Mouse (Mus musculus) midbrain, embryonic 15.5 days (tissue): ENCODE measurements around the gene Nxf1. TPM values are rescaled to one million over a fixed set of nuclear protein-coding genes. Genes with fewer than 3 reads are reported as not detected.
"Not testable (repeated sequence)": the region's sequence is repeated elsewhere in the genome, so short reads cannot be mapped to it uniquely, and the experiment has no call there.

Experiments used
- ATAC-seq: fragments of 200-750 bp; cut with Nextera tagmentation; replicated peaks from 2 replicates; pipeline ENCODE4 v1.8.0; 2017; ENCODE audit warnings: moderate TSS enrichment
- H3K27ac ChIP-seq: fragments of 300-500 bp; sonication (generic); 2 replicates; pipeline ENCODE4 v1.5.1; 2015; ENCODE audit warnings: mild to moderate bottlenecking, inconsistent platforms
- H3K27me3 ChIP-seq: fragments of 300-500 bp; sonication (generic); replicated peaks from 2 replicates; pipeline ENCODE4 v1.6.1; 2015; ENCODE audit warnings: inconsistent platforms
- H3K36me3 ChIP-seq: fragments of 300-500 bp; sonication (generic); replicated peaks from 2 replicates; pipeline ENCODE4 v1.6.1; 2015; ENCODE audit warnings: inconsistent platforms
- H3K4me1 ChIP-seq: fragments of 300-500 bp; sonication (generic); 2 replicates; pipeline ENCODE4 v1.6.1; 2015; ENCODE audit warnings: inconsistent platforms
- H3K4me2 ChIP-seq: fragments of 300-500 bp; sonication (generic); 2 replicates; pipeline ENCODE4 v1.6.1; 2015; ENCODE audit warnings: inconsistent platforms, mild to moderate bottlenecking, moderate library complexity
- H3K4me3 ChIP-seq: fragments of 300-500 bp; sonication (generic); 2 replicates; pipeline ENCODE4 v1.5.1; 2015; ENCODE audit warnings: mild to moderate bottlenecking, inconsistent platforms
- H3K9ac ChIP-seq: fragments of 300-500 bp; sonication (generic); 2 replicates; pipeline ENCODE4 v1.6.1; 2015; ENCODE audit warnings: mild to moderate bottlenecking, inconsistent platforms
- H3K9me3 ChIP-seq: fragments of 300-500 bp; sonication (generic); 2 replicates; pipeline ENCODE4 v1.6.1; 2016; ENCODE audit warnings: inconsistent platforms
- WGBS: fragments of 180-500 bp; shearing (Covaris S2); methylation state at CpG from one replicate; pipeline ENCODE4 v1.1.7; 2015; ENCODE audit warnings: mixed read lengths; 5-methylcytosine and 5-hydroxymethylcytosine counted together
- polyA plus RNA-seq: library from polyadenylated mRNA; unstranded; fragments of >200 nt; fragmentation: Nextera tagmentation; extraction: Ambion mirVana; gene quantifications from 2 replicates; pipeline ENCODE4 v1.2.1, GENCODE M21; 2015

The Nxf1 gene
- polyA plus RNA-seq, 1 experiment from 2014 or later, result 161 TPM

GRCm38 (mm10) chr19:8716767-8717475 is 40.0 kb upstream of the Nxf1 start:
- ATAC-seq, result no peak
- Histone ChIP-seq H3K27ac (no peak overlapping the region), H3K4me2 (no peak overlapping the region), H3K36me3 (no peaks in the 10 kb centered on the region), H3K9ac (no peak overlapping the region), H3K27me3 (no peaks in the 10 kb centered on the region), H3K4me1 (peaks cover 28% of the 10 kb centered on the region), H3K9me3 (no peaks in the 10 kb centered on the region), H3K4me3 (no peak overlapping the region)
- WGBS, result 66% methylated on average over 9 of the region's 10 CpGs

GRCm38 (mm10) chr19:8718357-8718756 is 38.5 kb upstream of the Nxf1 start:
- whole genome bisulfite sequencing, result 66% methylated on average over 3 of the region's 3 CpGs
- Histone ChIP-seq H3K4me2 (no peak overlapping the region), H3K27me3 (no peaks in the 10 kb centered on the region), H3K4me3 (no peak overlapping the region), H3K9me3 (no peaks in the 10 kb centered on the region), H3K36me3 (no peaks in the 10 kb centered on the region), H3K4me1 (peaks cover 24% of the 10 kb centered on the region), H3K9ac (no peak overlapping the region), H3K27ac (no peak overlapping the region)
- no peak for ATAC-seq

- not testable (repeated sequence) for H3K27ac ChIP-seq, H3K4me2 ChIP-seq, H3K27me3 ChIP-seq, ATAC-seq, H3K9me3 ChIP-seq, H3K4me3 ChIP-seq, H3K9ac ChIP-seq, H3K36me3 ChIP-seq
- peaks cover 21% of the 10 kb centered on the region for H3K4me1 ChIP-seq
These were observed 37.8 kb upstream of the Nxf1 start for GRCm38 (mm10) chr19:8719037-8719436.

DNA sequence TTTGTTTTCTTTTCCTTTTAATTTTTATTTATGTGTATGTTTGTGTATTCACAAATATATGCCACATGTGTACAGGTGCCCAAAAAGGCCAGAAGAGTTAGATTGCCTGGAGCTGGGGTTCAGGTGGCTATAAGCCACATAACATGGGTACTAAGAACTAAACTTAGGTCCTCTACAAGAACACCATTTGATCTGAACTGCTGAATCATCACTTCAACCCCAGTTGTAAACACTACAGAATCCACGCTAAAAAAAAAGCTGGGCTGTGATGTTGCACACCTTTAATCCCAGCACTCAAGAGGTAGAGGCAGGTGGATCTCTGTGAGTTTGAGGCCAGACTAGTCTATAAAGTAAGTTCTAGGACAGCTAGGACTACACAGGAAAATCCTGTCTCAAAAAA is 35.5 kb upstream of the Nxf1 start:
- Histone ChIP-seq H3K9me3 (no peaks in the 10 kb centered on the region), H3K27me3 (no peaks in the 10 kb centered on the region), H3K36me3 (peaks cover 8% of the 10 kb centered on the region), H3K4me2 (peak overlapping the region; percentile 69), H3K27ac (no peak overlapping the region), H3K4me1 (peaks cover 32% of the 10 kb centered on the region), H3K4me3 (peak overlapping the region; percentile 82; the same call in 1 of the 2 replicates), H3K9ac (no peak overlapping the region)
- 91% methylated on average over 1 of the region's 1 CpGs for WGBS
- no peak for ATAC-seq

DNA sequence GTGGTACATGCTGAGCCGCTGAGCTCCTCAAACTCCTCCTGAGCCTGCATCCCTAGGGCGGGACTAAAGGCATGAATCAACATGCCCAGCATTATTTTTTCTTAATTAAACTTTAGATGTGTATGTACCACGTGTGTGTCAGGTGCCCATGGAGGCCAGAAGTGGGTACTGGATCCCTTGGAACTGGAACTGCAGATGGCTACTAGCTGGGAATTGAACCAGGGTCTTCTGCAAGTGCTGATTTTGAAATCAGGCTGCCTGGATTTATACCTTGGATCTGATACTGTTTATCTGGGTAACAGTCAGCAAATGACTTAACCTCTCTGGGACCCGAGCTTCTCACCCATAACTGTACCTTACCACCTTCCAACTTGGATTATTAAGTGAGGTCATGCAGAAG is 34.9 kb upstream of the Nxf1 start:
- WGBS, result 69% methylated on average over 4 of the region's 4 CpGs
- Histone ChIP-seq H3K4me1 (peaks cover 32% of the 10 kb centered on the region), H3K4me3 (peak overlapping the region; percentile 82), H3K9me3 (no peaks in the 10 kb centered on the region), H3K27me3 (no peaks in the 10 kb centered on the region), H3K9ac (peak overlapping the region; percentile 95), H3K4me2 (peak overlapping the region; percentile 69), H3K36me3 (peaks cover 8% of the 10 kb centered on the region), H3K27ac (peak overlapping the region; percentile 98)
- ATAC-seq, result no peak

- peak overlapping the region; percentile 95 for H3K9ac ChIP-seq
- peak overlapping the region; percentile 69 for H3K4me2 ChIP-seq
- H3K36me3 ChIP-seq, result peaks cover 8% of the 10 kb centered on the region
- no peaks in the 10 kb centered on the region for H3K27me3 ChIP-seq
- peak overlapping the region; percentile 98 for H3K27ac ChIP-seq
- ATAC-seq, result peak; percentile 25; the same call in 1 of the 2 replicates
- H3K4me1 ChIP-seq, result peaks cover 32% of the 10 kb centered on the region
- no peaks in the 10 kb centered on the region for H3K9me3 ChIP-seq
- 0% methylated on average over 5 of the region's 5 CpGs for WGBS
- peak overlapping the region; percentile 82 for H3K4me3 ChIP-seq
These were observed 34.3 kb upstream of the Nxf1 start for GRCm38 (mm10) chr19:8722559-8722906.

DNA sequence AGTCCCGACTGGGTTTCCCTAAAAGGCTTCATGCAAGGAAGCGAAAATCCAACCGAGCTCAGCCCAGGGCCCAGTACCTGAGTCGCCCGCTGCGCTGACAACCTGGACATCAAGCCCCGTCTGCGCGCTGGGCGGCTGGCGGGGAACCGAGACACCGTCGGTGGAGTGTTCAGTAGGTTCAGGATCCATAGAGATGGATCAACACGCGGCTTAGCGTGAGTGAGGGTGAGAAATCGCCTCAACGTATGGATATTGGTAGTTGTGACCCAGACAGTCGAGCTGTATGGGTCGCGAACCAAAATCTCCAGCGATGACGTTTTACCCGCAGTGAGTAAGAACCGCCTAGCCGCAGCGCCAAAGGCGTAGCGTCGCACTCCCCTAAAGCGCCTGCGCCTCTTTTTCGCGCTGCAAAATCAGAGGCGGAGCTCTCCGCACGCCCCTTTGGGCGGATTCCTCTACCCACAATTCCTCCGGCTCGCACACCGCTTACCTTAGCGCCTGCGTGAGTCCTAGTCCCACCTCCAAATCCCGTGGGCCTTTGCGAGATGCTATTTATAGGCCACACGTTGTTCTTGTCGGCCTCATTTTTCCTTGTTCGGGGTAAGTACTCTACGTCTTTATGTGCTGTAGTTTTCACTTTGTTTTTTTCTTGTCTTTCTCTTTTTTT is 33.8 kb upstream of the Nxf1 start, which contains the start of gene Slc3a2:
Slc3a2 (minus strand) TSS at position 463 of the 667 bp plus-strand sequence.
- Histone ChIP-seq H3K36me3 (peaks cover 8% of the 10 kb centered on the region), H3K27me3 (no peaks in the 10 kb centered on the region), H3K9ac (peak within 1 kb of the TSS; percentile 95), H3K4me3 (peak within 1 kb of the TSS; percentile 82), H3K4me1 (peaks cover 32% of the 10 kb centered on the region), H3K27ac (peak within 1 kb of the TSS; percentile 98), H3K4me2 (peak within 1 kb of the TSS; percentile 69), H3K9me3 (no peaks in the 10 kb centered on the region)
- WGBS, result under 1% methylated on average over 50 of the region's 50 CpGs
- peak; percentile 97 for ATAC-seq

- Histone ChIP-seq H3K36me3 (peaks cover 8% of the 10 kb centered on the region), H3K4me1 (peaks cover 32% of the 10 kb centered on the region), H3K9me3 (no peaks in the 10 kb centered on the region), H3K27me3 (no peaks in the 10 kb centered on the region), H3K9ac (peak overlapping the region; percentile 91), H3K4me2 (peak overlapping the region; percentile 69), H3K4me3 (peak overlapping the region; percentile 82), H3K27ac (peak overlapping the region; percentile 79)
- peak; percentile 0 for ATAC-seq
- WGBS, result under 1% methylated on average over 20 of the region's 20 CpGs
These were observed 33.1 kb upstream of the Nxf1 start for GRCm38 (mm10) chr19:8723574-8724346.

- no peak for ATAC-seq
- Histone ChIP-seq H3K9ac (peak overlapping the region; percentile 91), H3K36me3 (peaks cover 8% of the 10 kb centered on the region), H3K4me2 (peak overlapping the region; percentile 69), H3K27ac (peak overlapping the region; percentile 79; the same call in 1 of the 2 replicates), H3K9me3 (no peaks in the 10 kb centered on the region), H3K27me3 (no peaks in the 10 kb centered on the region), H3K4me1 (peaks cover 32% of the 10 kb centered on the region), H3K4me3 (peak overlapping the region; percentile 82)
- 1% methylated on average over 2 of the region's 2 CpGs for WGBS
These were observed 32.5 kb upstream of the Nxf1 start for GRCm38 (mm10) chr19:8724392-8724791.

GRCm38 (mm10) chr19:8725081-8725613 is 31.7 kb upstream of the Nxf1 start:
- peak overlapping the region; percentile 91; the same call in 1 of the 2 replicates for H3K9ac ChIP-seq
- 59% methylated on average over 4 of the region's 4 CpGs for WGBS
- no peaks in the 10 kb centered on the region for H3K27me3 ChIP-seq
- no peak for ATAC-seq
- H3K4me2 ChIP-seq, result peak overlapping the region; percentile 69; the same call in 1 of the 2 replicates
- peaks cover 32% of the 10 kb centered on the region for H3K4me1 ChIP-seq
- H3K4me3 ChIP-seq, result peak overlapping the region; percentile 82; the same call in 1 of the 2 replicates
- H3K36me3 ChIP-seq, result peaks cover 8% of the 10 kb centered on the region
- no peaks in the 10 kb centered on the region for H3K9me3 ChIP-seq
- no peak overlapping the region for H3K27ac ChIP-seq

GRCm38 (mm10) chr19:8726609-8727390 is 30.1 kb upstream of the Nxf1 start:
- peaks cover 8% of the 10 kb centered on the region for H3K36me3 ChIP-seq
- ATAC-seq, result no peak
- no peak overlapping the region for H3K9ac ChIP-seq
- H3K4me2 ChIP-seq, result no peak overlapping the region
- H3K4me3 ChIP-seq, result no peak overlapping the region
- H3K27ac ChIP-seq, result no peak overlapping the region
- no peaks in the 10 kb centered on the region for H3K27me3 ChIP-seq
- H3K4me1 ChIP-seq, result peaks cover 23% of the 10 kb centered on the region
- H3K9me3 ChIP-seq, result no peaks in the 10 kb centered on the region
- WGBS, result 21% methylated on average over 3 of the region's 3 CpGs
